Mouse (Mus musculus) G1E (cell line): ENCODE data around the gene Ptpn14.

Experiments
- CTCF ChIP-seq: IDR thresholded peaks from 2 replicates; pipeline ENCODE4 v1.5.1; 2012; ENCODE audit warnings: low read depth, low read length, inconsistent platforms, mixed read lengths
- GATA1 ChIP-seq: IDR thresholded peaks from 2 replicates; pipeline ENCODE4 v1.6.1; 2012; ENCODE audit warnings: borderline replicate concordance, low read length, inconsistent platforms, mixed read lengths
- GATA2 ChIP-seq: IDR thresholded peaks from 2 replicates; pipeline ENCODE4 v1.6.1; 2012; ENCODE audit warnings: low read depth, low read length, inconsistent platforms, borderline replicate concordance
- POLR2AphosphoS5 ChIP-seq: IDR thresholded peaks from 2 replicates; pipeline ENCODE4 v1.6.1; 2012; ENCODE audit warnings: low read depth, low read length, inconsistent platforms; ENCODE audit not compliant: insufficient replicate concordance
- TAL1 ChIP-seq: conservative IDR thresholded peaks from 2 replicates; pipeline ENCODE4 v1.6.1; 2012; ENCODE audit warnings: low read depth, low read length, inconsistent platforms, mixed read lengths

DNA sequence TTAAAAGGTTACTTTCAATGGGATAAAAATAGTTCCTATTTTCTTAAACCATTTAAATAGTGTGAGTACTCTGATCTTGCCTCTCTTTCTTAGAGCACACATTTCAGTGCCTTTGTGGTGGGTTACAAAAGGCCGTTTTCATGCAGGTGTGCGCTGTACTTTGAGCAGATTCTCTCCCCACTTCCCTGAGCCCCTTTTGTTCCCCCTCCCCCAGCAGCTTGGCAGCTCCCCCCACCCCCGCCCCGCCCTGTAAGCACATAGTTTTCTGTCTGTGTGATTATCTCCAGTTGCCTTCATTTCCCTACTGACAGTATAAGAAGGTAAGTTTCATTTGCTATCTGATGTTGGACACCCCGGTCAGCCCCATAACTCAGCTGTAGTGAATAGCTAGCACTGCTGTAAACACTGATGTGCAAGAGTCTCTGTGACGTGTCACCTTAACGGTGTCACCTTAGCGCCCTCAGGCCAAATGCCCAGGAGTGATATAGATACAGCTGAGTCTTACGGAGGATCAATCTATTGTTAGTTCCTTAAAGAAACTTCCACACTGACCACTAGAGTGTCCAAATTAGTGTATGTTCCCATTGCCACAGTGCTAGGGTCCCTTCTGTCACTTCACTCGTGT is 53.8 kb downstream of the Ptpn14 start:
- TF ChIP-seq GATA1: no peak
- no peak for TF ChIP-seq CTCF
- no peak for TF ChIP-seq TAL1
- TF ChIP-seq POLR2AphosphoS5: no peak
- TF ChIP-seq GATA2: no peak
